Mouse (Mus musculus) adipocyte (in vitro differentiated cells): ENCODE data around the gene Btbd17.

Experiments used
- DNase-seq: peaks from one replicate; pipeline ENCODE4 v3.0.0-alpha.2; 2016; ENCODE audit warnings: low spot score

Btbd17 gene

GRCm38 (mm10) chr11:114795848-114796322, at the start of gene Btbd17:
Gene Btbd17 (minus strand): TSS chr11:114795945.
- no peak for DNase-seq

DNA sequence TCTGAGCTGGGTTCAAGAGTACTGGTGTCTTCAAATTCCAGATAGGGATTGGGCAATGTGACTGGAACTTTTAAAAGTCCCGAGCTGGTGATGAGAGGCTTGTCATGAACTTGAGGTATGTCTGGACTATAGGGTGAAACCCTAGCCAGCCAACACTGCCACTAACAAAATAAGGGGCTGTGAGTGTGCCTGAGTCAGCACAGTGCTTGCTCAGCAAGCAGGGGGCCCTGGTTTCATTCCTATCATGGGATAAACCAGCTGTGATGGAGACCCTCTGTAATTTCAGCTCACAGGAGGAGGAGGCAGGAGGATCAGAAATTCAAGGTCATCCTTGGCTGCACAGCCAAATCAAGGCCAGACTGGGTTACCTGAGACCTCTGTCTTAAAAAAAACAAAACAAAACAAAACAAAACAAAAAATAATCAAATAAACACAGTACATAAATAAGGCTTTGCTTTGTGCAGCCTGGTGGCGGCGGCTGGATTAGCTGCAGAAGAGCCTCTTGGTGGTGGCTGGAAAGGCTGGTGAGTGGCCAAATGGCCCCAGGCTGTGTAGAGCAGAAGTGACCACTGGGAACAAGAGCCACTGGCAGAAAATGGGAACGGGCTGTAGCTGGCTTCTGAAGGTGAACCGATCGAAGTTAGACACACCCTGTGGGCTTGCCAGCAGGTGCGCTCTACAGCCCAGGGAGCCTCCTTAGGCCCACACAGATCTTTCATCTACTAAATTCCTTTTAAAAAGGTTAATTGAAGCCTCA, 48.9 kb upstream of the Btbd17 start:
- no peak for DNase-seq

GRCm38 (mm10) chr11:114843818-114844463, 48.2 kb upstream of the Btbd17 start:
- DNase-seq = no peak

- DNase-seq = no peak
Measured at GRCm38 (mm10) chr11:114833166-114833565, 37.4 kb upstream of the Btbd17 start.

- no peak for DNase-seq
Measured at GRCm38 (mm10) chr11:114830433-114830773, 34.7 kb upstream of the Btbd17 start.

GRCm38 (mm10) chr11:114829499-114830432, 34.0 kb upstream of the Btbd17 start:
- DNase-seq = no peak

- no peak for DNase-seq
Measured at GRCm38 (mm10) chr11:114826686-114827085, 30.9 kb upstream of the Btbd17 start.

DNA sequence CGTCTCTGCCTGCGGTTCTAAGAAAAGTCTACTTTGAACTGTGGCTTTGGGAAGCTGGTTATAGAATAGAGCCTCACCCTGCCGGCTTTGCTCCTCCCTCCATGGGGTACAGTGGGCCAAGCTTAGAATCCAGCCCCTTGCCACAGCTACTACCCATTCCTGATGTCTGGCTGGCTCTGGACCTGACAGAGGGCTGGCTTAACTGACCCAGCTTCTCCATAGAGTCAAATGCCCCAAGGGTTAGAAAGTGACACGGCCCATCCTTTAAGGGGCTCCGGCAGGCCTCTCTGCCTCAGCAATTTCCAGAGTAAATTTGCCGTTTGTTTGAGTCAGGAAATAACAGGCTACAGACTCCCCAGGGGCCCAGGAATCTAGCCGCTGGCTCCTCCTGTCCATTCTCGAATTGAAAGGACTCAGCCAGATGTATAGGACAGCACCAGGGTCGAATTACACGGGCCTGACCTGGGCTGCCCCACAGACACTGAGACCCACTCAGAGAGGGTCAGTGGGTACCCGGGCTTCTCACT, 27.5 kb upstream of the Btbd17 start:
- no peak for DNase-seq

DNA sequence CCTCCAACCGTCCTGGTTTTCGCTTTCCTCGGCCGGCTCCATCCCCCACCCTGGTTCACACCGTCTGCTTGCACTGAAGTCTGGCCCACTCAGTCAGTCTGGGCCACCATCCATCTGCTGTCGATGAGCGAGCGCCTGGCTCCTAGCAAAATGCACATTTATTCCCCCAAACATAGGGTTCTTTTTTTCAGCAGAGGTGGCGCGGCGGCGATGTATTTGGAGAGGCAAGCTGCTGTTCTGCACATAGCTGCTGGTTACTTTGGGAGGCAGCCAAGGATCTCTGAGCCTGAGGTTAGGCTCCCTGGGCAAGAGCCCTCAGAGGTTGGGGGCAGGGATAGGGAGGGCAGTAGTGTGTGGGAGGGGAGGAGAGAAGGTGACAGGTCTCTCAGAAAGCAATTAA, 27.0 kb upstream of the Btbd17 start:
- DNase-seq = peak; percentile 55

DNA sequence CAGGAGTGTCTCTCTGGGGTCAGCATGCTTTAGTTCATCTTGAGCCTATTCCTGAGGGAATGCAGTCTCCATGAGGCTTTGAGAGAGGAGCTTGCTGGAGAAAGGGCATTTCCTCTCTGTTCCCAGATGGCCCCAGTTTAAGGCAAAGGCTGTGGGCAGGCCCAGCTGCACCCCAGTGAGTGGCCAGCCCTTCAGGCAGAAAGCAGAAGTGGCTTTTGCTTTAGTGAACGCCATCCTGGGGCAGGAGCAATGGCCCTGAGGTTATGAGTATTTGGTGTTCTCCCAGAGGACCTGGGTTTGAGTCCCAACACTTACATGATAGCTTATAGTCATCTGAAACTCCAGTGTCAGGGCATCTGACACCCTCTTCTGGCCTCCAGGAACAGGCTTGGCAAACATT, 25.6 kb upstream of the Btbd17 start:
- DNase-seq = peak; percentile 21

GRCm38 (mm10) chr11:114820444-114820843, 24.7 kb upstream of the Btbd17 start:
- DNase-seq = no peak

- no peak for DNase-seq
Measured at GRCm38 (mm10) chr11:114819110-114819509, 23.4 kb upstream of the Btbd17 start.

- DNase-seq = no peak
Measured at GRCm38 (mm10) chr11:114818185-114818584, 22.4 kb upstream of the Btbd17 start.

GRCm38 (mm10) chr11:114816934-114817333, 21.2 kb upstream of the Btbd17 start:
- no peak for DNase-seq

DNA sequence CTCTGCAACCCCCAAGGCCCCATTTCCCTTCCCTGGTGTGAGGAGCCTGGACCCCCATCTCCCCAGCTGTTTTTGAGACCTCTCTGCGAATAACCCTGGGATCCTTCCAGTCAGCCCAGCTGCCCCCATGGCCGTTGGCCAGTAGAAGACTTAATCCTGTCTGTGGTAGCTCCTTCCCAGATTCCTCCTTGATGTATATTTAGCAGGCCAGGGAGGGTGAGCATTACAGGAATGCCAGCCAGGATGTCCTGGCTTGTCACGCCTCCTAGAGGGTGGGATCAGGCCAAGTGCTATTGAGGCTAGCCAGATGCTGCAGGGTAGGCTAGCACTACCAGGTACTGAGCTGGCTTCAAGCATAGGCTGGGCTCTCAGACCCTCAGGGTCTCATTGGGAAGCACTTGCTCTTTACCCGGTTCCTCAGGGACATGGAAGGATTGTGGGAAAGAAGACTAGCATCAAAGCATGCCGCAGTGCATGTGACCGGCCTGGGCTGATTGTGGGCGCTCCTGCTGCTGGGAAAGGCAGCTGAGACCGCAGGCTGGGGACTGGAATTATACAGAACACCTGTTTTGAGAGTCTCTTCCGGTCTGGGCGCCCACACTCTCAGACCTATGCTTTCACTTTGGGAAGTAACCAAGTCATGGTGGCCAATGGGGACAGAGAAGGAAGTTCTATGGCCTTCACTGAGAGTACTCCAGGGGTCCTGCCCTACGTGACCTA, 19.3 kb upstream of the Btbd17 start:
- DNase-seq = no peak

DNA sequence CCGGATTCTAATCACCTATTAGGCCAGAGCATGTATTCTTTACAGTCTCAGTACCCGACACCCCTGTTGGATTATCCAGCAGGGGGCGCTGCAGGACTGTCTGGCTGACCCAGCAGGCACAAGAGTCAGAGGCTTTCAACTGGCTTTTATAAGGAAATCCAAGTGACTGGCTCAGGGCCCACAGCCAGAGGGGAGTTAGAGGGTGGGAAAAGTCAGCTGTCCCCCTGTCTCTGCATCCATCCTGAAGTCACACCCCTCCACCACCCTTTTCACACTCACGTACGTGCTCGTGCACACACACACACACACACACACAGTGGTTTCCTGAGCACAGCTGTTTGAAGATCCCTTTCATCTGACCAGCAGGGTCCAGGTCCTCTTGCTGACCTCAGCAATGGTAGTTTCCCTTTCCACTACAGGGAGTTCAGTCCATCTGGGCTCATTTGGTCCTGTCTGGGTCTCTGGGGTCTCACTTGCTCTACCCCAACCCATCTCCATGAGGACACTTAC, 17.0 kb upstream of the Btbd17 start:
- DNase-seq = peak; percentile 89

GRCm38 (mm10) chr11:114810344-114810743, 14.6 kb upstream of the Btbd17 start:
- no peak for DNase-seq

- no peak for DNase-seq
Measured at GRCm38 (mm10) chr11:114809371-114809770, 13.6 kb upstream of the Btbd17 start.

- DNase-seq = no peak
Measured at GRCm38 (mm10) chr11:114807686-114808427, 12.1 kb upstream of the Btbd17 start.

- no peak for DNase-seq
Measured at GRCm38 (mm10) chr11:114807025-114807424, 11.3 kb upstream of the Btbd17 start.

DNA sequence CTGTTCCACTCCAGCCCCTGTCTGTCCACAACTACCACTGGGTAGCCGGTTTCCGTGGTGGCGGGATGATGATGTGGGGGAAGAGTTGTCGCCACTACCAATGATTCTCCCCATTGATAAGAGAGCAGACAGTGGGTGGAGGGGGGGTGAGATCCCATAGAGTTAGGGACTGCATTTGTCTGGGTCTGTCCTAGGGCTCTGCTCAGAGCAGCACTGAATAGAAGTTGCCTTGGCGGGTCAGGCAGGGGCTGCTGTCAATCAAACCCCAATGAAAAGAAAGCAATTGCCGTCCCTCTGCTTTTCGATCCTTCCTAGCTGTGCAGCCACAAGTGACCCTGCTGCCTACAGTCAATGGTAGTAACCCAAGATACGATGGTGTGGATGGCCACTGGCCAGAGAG, 8.2 kb upstream of the Btbd17 start:
- no peak for DNase-seq
